Mouse (Mus musculus): ENCODE measurements around the gene Cacna2d4.
"Not testable (repeated sequence)": the region's sequence is repeated elsewhere in the genome, so short reads cannot be mapped to it uniquely, and the experiment has no call there.

The Cacna2d4 gene

GRCm38 (mm10) chr6:119236241-119236640 is at the start of gene Cacna2d4:
Gene Cacna2d4, plus strand, starts transcription at chr6:119236526.
- no peak for DNase-seq

GRCm38 (mm10) chr6:119186658-119187057 is 49.7 kb upstream of the Cacna2d4 start:
- peak; percentile 35 for DNase-seq

DNA sequence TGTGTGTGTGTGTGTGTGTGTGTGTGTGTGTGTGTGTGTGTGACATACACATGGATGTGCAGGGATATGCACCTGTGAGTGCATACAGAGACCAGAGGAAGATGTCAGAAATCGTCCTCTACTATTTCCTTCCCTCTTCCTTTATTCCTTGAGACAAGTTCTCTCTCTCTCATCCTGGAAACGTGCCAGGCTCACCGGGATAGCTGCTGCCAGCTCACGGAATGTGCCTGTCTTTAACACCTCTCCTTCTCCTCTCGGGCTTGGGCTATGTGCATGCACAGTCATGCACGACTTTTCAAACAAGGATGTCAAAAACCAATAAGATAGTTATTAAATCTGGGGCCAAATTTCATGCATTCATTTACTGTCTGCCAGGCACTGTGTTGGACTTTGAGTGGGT is 48.7 kb upstream of the Cacna2d4 start:
- peak; percentile 32 for DNase-seq

GRCm38 (mm10) chr6:119191478-119191877 is 44.8 kb upstream of the Cacna2d4 start:
- DNase-seq: no peak

DNA sequence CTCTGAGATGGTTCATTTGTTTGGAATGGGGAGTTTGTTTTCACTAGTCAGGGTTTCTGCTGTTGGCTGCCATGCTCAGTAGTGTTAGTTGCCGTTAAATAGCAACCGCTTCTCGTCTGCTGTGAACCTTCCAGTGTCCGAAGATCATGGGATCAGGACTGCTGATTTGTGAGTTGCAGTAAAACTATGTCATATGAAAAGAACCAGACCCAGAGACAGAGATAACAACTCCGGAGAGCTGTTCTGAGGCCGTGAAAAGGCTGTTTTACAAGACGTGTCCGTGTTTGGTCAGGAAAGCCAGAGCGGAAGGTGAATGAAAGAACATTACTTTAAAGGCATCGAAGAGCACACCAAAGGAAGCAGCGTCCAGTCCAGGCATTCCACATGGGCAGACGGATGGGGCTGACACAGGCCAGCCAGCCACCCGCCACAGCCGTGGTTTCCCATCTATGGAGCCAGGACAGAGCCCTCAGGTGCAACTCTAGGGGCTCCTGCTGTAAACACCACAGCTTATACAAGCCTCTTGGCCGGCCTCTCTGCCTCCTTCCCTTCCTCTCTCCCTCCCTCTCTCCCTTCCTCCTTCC is 42.7 kb upstream of the Cacna2d4 start:
- DNase-seq: no peak

GRCm38 (mm10) chr6:119194161-119194560 is 42.2 kb upstream of the Cacna2d4 start:
- no peak for DNase-seq

DNA sequence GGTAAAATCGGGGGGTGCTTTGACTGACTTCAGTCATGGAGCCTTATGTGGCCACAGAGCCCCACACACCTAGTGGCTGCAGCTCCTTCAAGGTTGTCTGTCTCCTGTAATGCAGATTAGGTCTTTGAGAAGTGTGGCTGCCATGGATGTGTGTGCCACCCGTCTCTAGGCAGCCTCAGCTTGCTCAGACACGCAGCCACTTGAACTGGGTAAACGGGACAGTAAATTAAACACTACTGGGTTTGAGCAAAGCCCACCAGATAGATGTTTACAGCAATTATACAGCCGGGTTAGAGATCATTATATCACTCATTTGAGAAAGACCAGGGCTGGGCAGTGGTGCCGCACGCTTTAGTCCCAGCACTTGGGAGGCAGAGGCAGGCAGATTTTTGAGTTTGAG is 41.7 kb upstream of the Cacna2d4 start:
- no peak for DNase-seq

GRCm38 (mm10) chr6:119196382-119197305 is 39.7 kb upstream of the Cacna2d4 start, which contains the start of gene Cacna1c:
Gene Cacna1c, minus strand, starts transcription at chr6:119196418.
- DNase-seq: peak; percentile 50

GRCm38 (mm10) chr6:119198534-119199273 is 37.6 kb upstream of the Cacna2d4 start:
- DNase-seq: peak; percentile 12

DNA sequence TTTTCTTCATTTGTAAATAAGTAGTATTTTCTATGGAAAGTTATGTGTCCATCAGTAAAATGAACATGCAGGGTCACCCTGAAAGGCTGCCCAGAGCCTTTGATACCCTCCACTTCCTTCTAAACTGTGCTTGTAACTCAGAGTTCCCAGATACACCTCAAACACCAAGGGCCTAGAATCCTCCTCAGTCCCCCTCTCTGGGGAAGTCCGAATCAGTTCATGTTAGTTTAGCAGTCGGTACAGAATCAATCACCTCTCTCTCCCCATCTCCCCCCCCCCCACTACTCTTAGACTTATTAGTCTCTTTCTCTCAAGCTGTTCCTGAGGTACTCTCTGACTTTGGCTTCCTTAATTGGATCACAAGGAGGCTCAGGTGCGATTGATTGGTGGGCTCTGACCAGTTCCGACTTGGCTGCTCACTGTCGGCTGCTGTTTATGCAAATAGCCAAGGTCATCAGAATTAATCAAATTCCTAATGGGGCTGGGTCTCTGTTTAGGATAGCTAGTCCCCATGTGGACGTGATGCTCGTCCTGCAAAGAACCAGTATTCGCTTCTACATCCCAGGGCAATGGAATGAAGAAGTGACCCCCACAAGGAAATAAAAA is 36.9 kb upstream of the Cacna2d4 start:
- no peak for DNase-seq

- no peak for DNase-seq
These were observed 36.0 kb upstream of the Cacna2d4 start for GRCm38 (mm10) chr6:119200362-119200761.

GRCm38 (mm10) chr6:119201575-119201974 is 34.8 kb upstream of the Cacna2d4 start:
- DNase-seq: no peak

DNA sequence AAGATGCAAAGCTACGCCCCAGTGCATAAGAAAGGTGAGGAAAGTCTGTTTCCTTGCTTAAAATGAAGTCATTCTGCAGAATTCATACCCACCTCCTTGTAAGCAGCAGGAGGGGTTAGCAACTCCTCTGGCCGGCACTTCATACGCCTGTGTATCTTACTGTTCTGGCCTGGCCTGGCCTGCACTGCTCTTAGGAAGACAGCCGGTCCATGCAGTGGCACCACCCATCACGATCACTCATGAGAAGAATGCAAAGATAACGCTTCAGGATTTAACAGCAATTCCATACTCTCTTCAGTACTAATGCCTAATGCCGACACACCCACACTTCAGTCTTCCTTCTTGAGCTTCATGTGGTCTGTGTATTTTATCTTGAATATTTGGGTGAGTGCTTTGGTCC is 32.0 kb upstream of the Cacna2d4 start:
- no peak for DNase-seq

DNA sequence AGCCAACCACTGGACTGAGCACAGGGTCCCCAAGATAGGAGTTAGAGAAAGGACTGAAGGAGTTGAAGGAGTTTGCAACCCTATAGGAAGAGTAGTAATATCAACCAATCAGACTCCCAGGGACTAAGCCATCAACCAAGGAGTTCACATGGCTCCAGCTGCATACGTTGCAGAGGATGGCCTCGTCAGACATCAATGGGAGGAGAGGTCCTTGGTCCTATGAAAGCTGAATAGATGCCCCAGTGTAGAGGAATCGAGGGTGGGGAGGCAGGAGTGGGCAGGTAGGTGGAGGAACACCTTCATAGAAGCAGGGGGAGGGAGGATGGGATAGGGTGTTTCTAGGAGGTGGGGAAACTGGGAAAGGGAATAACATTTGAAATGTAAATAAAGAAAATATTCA is 31.4 kb upstream of the Cacna2d4 start:
- DNase-seq: no peak

- DNase-seq: not testable (repeated sequence)
These were observed 30.3 kb upstream of the Cacna2d4 start for GRCm38 (mm10) chr6:119206006-119206405.

DNA sequence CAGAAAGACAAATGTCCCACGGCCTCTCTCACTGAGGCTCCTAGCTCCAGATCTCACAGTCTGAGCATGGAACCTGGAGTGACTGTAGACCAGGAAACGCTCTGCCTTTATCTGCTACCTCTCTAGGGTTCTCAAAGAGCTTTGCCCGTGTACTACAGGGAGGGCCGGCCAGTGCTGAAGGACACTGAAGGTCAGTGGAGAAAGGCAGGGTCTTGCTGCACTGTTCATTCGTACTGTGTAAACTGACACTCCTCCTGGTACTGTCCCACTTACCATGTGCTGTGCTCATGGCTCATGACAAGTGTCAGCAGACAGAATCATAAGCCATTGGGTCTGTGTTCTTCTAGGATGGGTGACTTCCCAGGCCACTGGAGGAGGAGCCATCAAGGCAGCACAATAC is 23.0 kb upstream of the Cacna2d4 start:
- DNase-seq: no peak

GRCm38 (mm10) chr6:119214190-119214589 is 22.1 kb upstream of the Cacna2d4 start:
- DNase-seq: no peak

GRCm38 (mm10) chr6:119215040-119215613 is 21.2 kb upstream of the Cacna2d4 start:
- DNase-seq: no peak

- DNase-seq: peak; percentile 3
These were observed 18.7 kb upstream of the Cacna2d4 start for GRCm38 (mm10) chr6:119217661-119218060.

- DNase-seq: peak; percentile 0
These were observed 17.7 kb upstream of the Cacna2d4 start for GRCm38 (mm10) chr6:119218591-119218990.

GRCm38 (mm10) chr6:119219237-119219870 is 17.0 kb upstream of the Cacna2d4 start:
- no peak for DNase-seq

DNA sequence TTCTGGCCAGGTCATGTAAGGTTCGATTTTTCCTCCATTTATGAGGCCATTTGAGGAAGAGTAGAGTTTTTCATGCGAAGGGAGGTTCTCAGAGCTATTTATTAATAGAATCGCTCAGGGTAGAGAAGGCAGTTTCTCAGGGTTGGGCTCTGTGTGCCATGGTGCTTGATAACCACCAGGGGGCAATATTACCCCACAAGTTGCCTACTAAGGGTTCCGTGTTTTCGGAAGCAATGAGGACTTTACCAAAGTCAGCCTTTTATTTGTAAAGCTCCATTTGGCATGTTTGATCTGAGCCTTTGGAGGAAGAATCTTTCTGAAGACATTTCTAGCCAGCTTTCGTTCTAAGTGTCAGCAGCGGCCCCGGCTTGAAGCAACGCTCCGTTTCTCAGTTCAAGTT is 16.0 kb upstream of the Cacna2d4 start:
- peak; percentile 63 for DNase-seq

Data from kidney, postnatal 10 days (tissue).